Mouse (Mus musculus) ES-E14 (cell line): ENCODE data around the gene Slc6a3.

Experiments used
- MAFK ChIP-seq: IDR thresholded peaks from 2 replicates; pipeline ENCODE4 v1.6.1; 2014; ENCODE audit warnings: mild to moderate bottlenecking, low read depth, low read length, inconsistent platforms; ENCODE audit not compliant: insufficient read depth
- ZNF384 ChIP-seq: IDR thresholded peaks from 2 replicates; pipeline ENCODE4 v1.6.1; 2012; ENCODE audit warnings: low read depth, low read length, inconsistent platforms

DNA sequence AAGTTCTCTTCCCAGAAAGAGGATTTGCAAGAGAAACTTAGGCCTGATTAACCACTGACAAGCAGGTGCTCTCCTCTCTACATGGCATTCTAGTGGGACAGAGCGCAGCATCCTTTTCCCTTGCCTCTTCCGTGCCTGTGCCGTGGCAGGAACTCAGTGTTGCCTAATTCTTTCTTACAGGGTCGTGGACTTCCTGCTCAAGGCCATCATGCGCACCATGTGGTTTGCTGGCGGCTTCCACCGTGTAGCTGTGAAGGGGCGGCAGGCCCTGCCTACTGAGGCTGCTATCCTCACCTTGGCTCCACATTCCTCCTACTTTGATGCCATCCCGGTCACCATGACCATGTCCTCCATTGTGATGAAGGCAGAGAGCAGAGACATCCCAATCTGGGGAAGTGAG is 47.8 kb upstream of the Slc6a3 start:
- no peak for TF ChIP-seq ZNF384
- no peak for TF ChIP-seq MAFK
